Comparison of ENCODE assay signal across 21 mouse cellular contexts in genomic region chr19:18334639-18335038, GRCm38 (mm10).
DNase-seq lines count a peak whose midpoint lies in the region; ATAC-seq and TF ChIP-seq lines count a peak whose summit lies in the region.
"Had no signal": no experiment of that assay in that cellular context is flagged by ENCODE, and none has a peak within 500 bp of the region (broad histone marks: within the 10 kb centered on the region; RNA-seq: fewer than 3 reads in every experiment).

No protein-coding gene starts in this region.

- H3K4me1 ChIP-seq in forebrain, embryonic 11.5 days (replicated peaks; ENCODE audit: control insufficient read depth, insufficient read depth, low read length): no peaks in the 10 kb centered on the region
- H3K4me1 ChIP-seq in forebrain, embryonic 16.5 days (replicated peaks; ENCODE audit: control insufficient read depth, insufficient read depth, low read length): no peaks in the 10 kb centered on the region
- H3K4me1 ChIP-seq in midbrain, embryonic 11.5 days (ENCODE audit: control insufficient read depth, insufficient read depth, low read length): no peaks in the 10 kb centered on the region
- H3K4me1 ChIP-seq in midbrain, embryonic 10.5 days: no peaks in the 10 kb centered on the region
- H3K4me1 ChIP-seq in CH12.LX (ENCODE audit: control insufficient read depth in 1 of 2, insufficient read depth in 2 of 2): peaks cover 18 to 50% of the 10 kb centered on the region in 2 experiments
- H3K4me1 ChIP-seq in forebrain, embryonic 15.5 days: peaks cover 7% of the 10 kb centered on the region
- H3K4me1 ChIP-seq: heart, embryonic 13.5 days; intestine, embryonic 15.5 days had no signal

- no peak for TF ChIP-seq RAD21 in CH12.LX (IDR thresholded peaks at IDR 0.05; ENCODE audit: low read depth, low read length)

- in situ Hi-C loops in CH12.LX (cut with MboI; ENCODE audit: low pct_ligation_motif_present, low pct_unique_long_range_greater_than_20kb, low sequenced_read_pairs): no loop called here

- H3K27ac ChIP-seq in forebrain, embryonic 11.5 days (ENCODE audit: low read depth, low read length): no peak overlapping the region
- no peak overlapping the region for H3K27ac ChIP-seq in forebrain, embryonic 16.5 days (ENCODE audit: low read length)
- H3K27ac ChIP-seq in midbrain, embryonic 11.5 days (ENCODE audit: low read depth, low read length): no peak overlapping the region
- H3K27ac ChIP-seq in midbrain, embryonic 10.5 days (replicated peaks): no peak overlapping the region
- peak overlapping the region; percentile 78 for H3K27ac ChIP-seq in CH12.LX (ENCODE audit: insufficient read depth, low read depth)
- no peak overlapping the region for H3K27ac ChIP-seq in forebrain, embryonic 15.5 days (replicated peaks)
- H3K27ac ChIP-seq: embryonic facial prominence, embryonic 13.5 days; gastrocnemius, adult 2 months; heart, embryonic 13.5 days; intestine, embryonic 15.5 days had no signal

- no peak overlapping the region for H3K4me2 ChIP-seq in forebrain, embryonic 11.5 days (ENCODE audit: low read depth, low read length, severe bottlenecking)
- H3K4me2 ChIP-seq in forebrain, embryonic 16.5 days (ENCODE audit: low read length): no peak overlapping the region
- H3K4me2 ChIP-seq in midbrain, embryonic 11.5 days: no peak overlapping the region
- H3K4me2 ChIP-seq in CH12.LX (ENCODE audit: insufficient read depth, low read depth, poor library complexity, severe bottlenecking): peak overlapping the region; percentile 76
- H3K4me2 ChIP-seq in forebrain, embryonic 15.5 days (replicated peaks): no peak overlapping the region
- H3K4me2 ChIP-seq: embryonic facial prominence, embryonic 13.5 days; heart, embryonic 13.5 days; intestine, embryonic 15.5 days had no signal

- ATAC-seq in forebrain, embryonic 11.5 days (replicated peaks; ENCODE audit: low FRiP score): peak; percentile 51; the same call in 1 of the 2 replicates
- no peak for ATAC-seq in forebrain, embryonic 16.5 days
- no peak for ATAC-seq in midbrain, embryonic 11.5 days (ENCODE audit: low FRiP score)
- ATAC-seq in forebrain, embryonic 15.5 days (replicated peaks): peak; percentile 38; the same call in 1 of the 2 replicates
- ATAC-seq in inflammation-experienced regulatory T-cells, adult 6 months: no peak
- ATAC-seq: CD4-positive, CD25-positive, alpha-beta regulatory T cell, adult 4 months; hindbrain, embryonic 16.5 days; intestine, embryonic 15.5 days had no signal

- DNase-seq in forebrain, embryonic 11.5 days (ENCODE audit: low spot score): no peak
- peak; percentile 86 for DNase-seq in midbrain, embryonic 11.5 days (ENCODE audit: low spot score, missing footprints)
- DNase-seq in midbrain, embryonic 10.5 days (ENCODE audit: low spot score): no peak
- peak; percentile 87 for DNase-seq in CH12.LX (ENCODE audit: extremely low read depth)
- no peak for DNase-seq in frontal cortex, postnatal 14 days (ENCODE audit: low spot score in 2 of 2)
- DNase-seq: adrenal gland, postnatal 10 days; B cell, adult 2 months; cerebellum, adult 18-20 months; cerebellum, adult 9-11 months; cerebellum, postnatal 36 days; gastrocnemius, adult 2 months; gastrocnemius, postnatal 25 days; heart, postnatal 36 days had no signal

- 38% methylated on average over 7 of the region's 7 CpGs for WGBS in forebrain, embryonic 11.5 days
- 15% methylated on average over 7 of the region's 7 CpGs for WGBS in forebrain, embryonic 16.5 days
- 69% methylated on average over 7 of the region's 7 CpGs for WGBS in midbrain, embryonic 11.5 days
- 61% methylated on average over 7 of the region's 7 CpGs for WGBS in midbrain, embryonic 10.5 days
- WGBS in forebrain, embryonic 15.5 days: 15% methylated on average over 7 of the region's 7 CpGs

- peak; percentile 68 for TF ChIP-seq EP300 in CH12.LX (IDR thresholded peaks at IDR 0.05; ENCODE audit: low read length)

- TF ChIP-seq CTCF in CH12.LX (conservative IDR thresholded peaks at IDR 0.05 in 1 of 2, IDR thresholded peaks at IDR 0.05 in 1 of 2; ENCODE audit: low read depth in 2 of 2, low read length in 2 of 2): no peak

- H3K4me3 ChIP-seq in forebrain, embryonic 11.5 days (ENCODE audit: low read depth, low read length): no peak overlapping the region
- H3K4me3 ChIP-seq in forebrain, embryonic 16.5 days (replicated peaks; ENCODE audit: low read length): no peak overlapping the region
- H3K4me3 ChIP-seq in midbrain, embryonic 11.5 days (ENCODE audit: low read depth, low read length): no peak overlapping the region
- no peak overlapping the region for H3K4me3 ChIP-seq in midbrain, embryonic 10.5 days
- H3K4me3 ChIP-seq in CH12.LX (replicated peaks in 1 of 3; ENCODE audit: low read depth in 2 of 3, low read length in 2 of 3, poor library complexity in 1 of 3): no peak overlapping the region
- no peak overlapping the region for H3K4me3 ChIP-seq in forebrain, embryonic 15.5 days
- H3K4me3 ChIP-seq: embryonic facial prominence, embryonic 13.5 days; gastrocnemius, adult 2 months; heart, embryonic 13.5 days; intestine, embryonic 15.5 days had no signal

- dilution Hi-C loops in CH12.LX (cut with MboI; ENCODE audit: extremely low pct_ligation_motif_present, extremely low pct_unique_long_range_greater_than_20kb, low sequenced_read_pairs): no loop called here

- peak; percentile 32; the same call in 1 of the 2 replicates for TF ChIP-seq POLR2A in CH12.LX (IDR thresholded peaks at IDR 0.05; ENCODE audit: low read depth, low read length)

- no peaks in the 10 kb centered on the region for H3K9me3 ChIP-seq in forebrain, embryonic 11.5 days (ENCODE audit: control insufficient read depth, low read length)
- no peaks in the 10 kb centered on the region for H3K9me3 ChIP-seq in forebrain, embryonic 16.5 days (ENCODE audit: control insufficient read depth, low read length)
- no peaks in the 10 kb centered on the region for H3K9me3 ChIP-seq in midbrain, embryonic 11.5 days (ENCODE audit: control insufficient read depth, low read length)
- no peaks in the 10 kb centered on the region for H3K9me3 ChIP-seq in midbrain, embryonic 10.5 days (replicated peaks)
- no peaks in the 10 kb centered on the region for H3K9me3 ChIP-seq in CH12.LX (replicated peaks; ENCODE audit: low read length)
- H3K9me3 ChIP-seq in forebrain, embryonic 15.5 days: no peaks in the 10 kb centered on the region
- H3K9me3 ChIP-seq: embryonic facial prominence, embryonic 13.5 days; heart, embryonic 13.5 days; intestine, embryonic 15.5 days had no signal

- no peak overlapping the region for H3K9ac ChIP-seq in forebrain, embryonic 11.5 days (ENCODE audit: low read length)
- H3K9ac ChIP-seq in forebrain, embryonic 16.5 days (replicated peaks; ENCODE audit: low read depth, low read length): no peak overlapping the region
- no peak overlapping the region for H3K9ac ChIP-seq in midbrain, embryonic 11.5 days (ENCODE audit: low read length)
- H3K9ac ChIP-seq in CH12.LX (ENCODE audit: insufficient read depth, low read depth): no peak overlapping the region; the same call in 1 of the 2 replicates
- no peak overlapping the region for H3K9ac ChIP-seq in forebrain, embryonic 15.5 days (replicated peaks)
- H3K9ac ChIP-seq: embryonic facial prominence, embryonic 13.5 days; heart, embryonic 13.5 days; intestine, embryonic 15.5 days had no signal

- no peaks in the 10 kb centered on the region for H3K36me3 ChIP-seq in forebrain, embryonic 11.5 days (ENCODE audit: control insufficient read depth, insufficient read depth, low read length)
- no peaks in the 10 kb centered on the region for H3K36me3 ChIP-seq in forebrain, embryonic 16.5 days (ENCODE audit: control insufficient read depth, insufficient read depth)
- no peaks in the 10 kb centered on the region for H3K36me3 ChIP-seq in midbrain, embryonic 11.5 days (ENCODE audit: control insufficient read depth, insufficient read depth, low read length)
- H3K36me3 ChIP-seq in midbrain, embryonic 10.5 days: no peaks in the 10 kb centered on the region
- no peaks in the 10 kb centered on the region for H3K36me3 ChIP-seq in CH12.LX (replicated peaks in 1 of 2; ENCODE audit: control insufficient read depth in 1 of 2, insufficient read depth in 1 of 2, low read length in 1 of 2)
- H3K36me3 ChIP-seq in forebrain, embryonic 15.5 days: no peaks in the 10 kb centered on the region
- H3K36me3 ChIP-seq: embryonic facial prominence, embryonic 13.5 days; heart, embryonic 13.5 days; intestine, embryonic 15.5 days had no signal

- no peaks in the 10 kb centered on the region for H3K27me3 ChIP-seq in forebrain, embryonic 11.5 days (ENCODE audit: control insufficient read depth, insufficient read depth, low read length)
- H3K27me3 ChIP-seq in forebrain, embryonic 16.5 days (replicated peaks; ENCODE audit: control insufficient read depth, insufficient read depth, low read length): no peaks in the 10 kb centered on the region
- H3K27me3 ChIP-seq in midbrain, embryonic 11.5 days (ENCODE audit: control insufficient read depth, insufficient read depth, low read length): no peaks in the 10 kb centered on the region
- no peaks in the 10 kb centered on the region for H3K27me3 ChIP-seq in midbrain, embryonic 10.5 days (ENCODE audit: low read depth, poor library complexity, severe bottlenecking)
- H3K27me3 ChIP-seq in CH12.LX (replicated peaks): no peaks in the 10 kb centered on the region
- H3K27me3 ChIP-seq in forebrain, embryonic 15.5 days: no peaks in the 10 kb centered on the region
- H3K27me3 ChIP-seq: embryonic facial prominence, embryonic 13.5 days; heart, embryonic 13.5 days; intestine, embryonic 15.5 days had no signal

- no peaks in the 10 kb centered on the region for H3K79me2 ChIP-seq in CH12.LX (replicated peaks; ENCODE audit: control insufficient read depth, extremely low read depth, insufficient read depth, poor library complexity, severe bottlenecking)

TF ChIP-seq in CH12.LX, 34 proteins besides CTCF, POLR2A, EP300 and RAD21 (continues in another document):
- TF ChIP-seq BHLHE40 (IDR thresholded peaks at IDR 0.05; ENCODE audit: low read depth, low read length) (peak; percentile 91), PAX5 (IDR thresholded peaks at IDR 0.05; ENCODE audit: low read length) (no peak), USF2 (conservative IDR thresholded peaks at IDR 0.05; ENCODE audit: low read depth, low read length) (no peak), POLR2AphosphoS2 (IDR thresholded peaks at IDR 0.05; ENCODE audit: low read depth, low read length) (no peak), MAX (IDR thresholded peaks at IDR 0.05; ENCODE audit: low read length) (no peak), NELFE (IDR thresholded peaks at IDR 0.05; ENCODE audit: low read depth, low read length) (no peak), HCFC1 (IDR thresholded peaks at IDR 0.05; ENCODE audit: low read depth, low read length) (peak; percentile 35; the same call in 1 of the 2 replicates), MXI1 (IDR thresholded peaks at IDR 0.05; ENCODE audit: low read depth, low read length) (peak; percentile 57; the same call in 1 of the 2 replicates), CHD2 (IDR thresholded peaks at IDR 0.05; ENCODE audit: low read length) (no peak; the same call in 1 of the 2 replicates), SIN3A (IDR thresholded peaks at IDR 0.05; ENCODE audit: low read length) (no peak), JUN (IDR thresholded peaks at IDR 0.05; ENCODE audit: insufficient read depth, low read depth, low read length) (peak; percentile 65; the same call in 1 of the 2 replicates), ZMIZ1 (IDR thresholded peaks at IDR 0.05; ENCODE audit: low read depth, low read length) (no peak)

Comparison
In these comparisons a context has a peak if more than half of its experiments do, and no peak if none do; other contexts are left out.
1. ATAC-seq: peak in forebrain, embryonic 11.5 days (single experiment) and forebrain, embryonic 15.5 days (single experiment); none in forebrain, embryonic 16.5 days (single experiment), midbrain, embryonic 11.5 days (single experiment) and inflammation-experienced regulatory T-cells, adult 6 months (single experiment).
2. DNase-seq: peak in midbrain, embryonic 11.5 days (single experiment) and CH12.LX (single experiment); none in forebrain, embryonic 11.5 days (single experiment), midbrain, embryonic 10.5 days (single experiment) and frontal cortex, postnatal 14 days (0 of 2).